Mouse (Mus musculus): ENCODE results near the gene Plcl1. TPM values are rescaled to one million over a fixed set of nuclear protein-coding genes. Genes with fewer than 3 reads are reported as not detected.

Plcl1 gene
- total RNA-seq (2021) = 10 to 100 TPM; 16.9 to 19.6 TPM
- long read RNA-seq, experiment 1, partial matches to known transcripts = 4 of 7 reads
- long read RNA-seq, experiment 1, other reads (novel, unspliced or antisense) = 3 of 7 reads
- long read RNA-seq, experiment 2, partial matches to known transcripts = 3 of 6 reads
- long read RNA-seq, experiment 2, other reads (novel, unspliced or antisense) = 3 of 6 reads

GRCm38 (mm10) chr1:55405272-55406022, at the start of gene Plcl1:
TSS of gene Plcl1 (plus strand) at chr1:55405921.
- DNase-seq (ENCODE audit: low spot score in 2 of 2) = peak; percentile 98
- intact Hi-C loops (cut with DNase I) = loop anchor here (1.0 to 5.0 kb wide), 3 partner anchors 117 to 469 kb away; no protein-coding TSS in a partner anchor

- no peak for DNase-seq (ENCODE audit: low spot score in 2 of 2)
- intact Hi-C loops (cut with DNase I) = no loop called here
These were observed 43.1 kb upstream of the Plcl1 start for GRCm38 (mm10) chr1:55362634-55363033.

- intact Hi-C loops (cut with DNase I) = no loop called here
- peak; percentile 31 to 47 for DNase-seq (ENCODE audit: low spot score in 2 of 2)
These were observed 42.6 kb upstream of the Plcl1 start, which contains the start of gene Boll for GRCm38 (mm10) chr1:55363044-55363565. TSS of gene Boll (minus strand) at chr1:55363469.

- intact Hi-C loops (cut with DNase I) = no loop called here
- peak in 1 of 2 experiments; percentile 5 for DNase-seq (ENCODE audit: low spot score in 2 of 2)
These were observed 42.1 kb upstream of the Plcl1 start for GRCm38 (mm10) chr1:55363586-55363985.

GRCm38 (mm10) chr1:55372626-55373025, 33.1 kb upstream of the Plcl1 start:
- intact Hi-C loops (cut with DNase I) = no loop called here
- DNase-seq (ENCODE audit: low spot score in 2 of 2) = no peak

GRCm38 (mm10) chr1:55380527-55380926, 25.2 kb upstream of the Plcl1 start:
- intact Hi-C loops (cut with DNase I) = loop anchor here (5.0 kb wide), 1 partner anchor 78 kb away; no protein-coding TSS in a partner anchor
- no peak for DNase-seq (ENCODE audit: low spot score in 2 of 2)

- intact Hi-C loops (cut with DNase I) = loop anchor here (2.0 to 5.0 kb wide), 2 partner anchors 81 to 144 kb away; no protein-coding TSS in a partner anchor
These were observed 22.5 kb upstream of the Plcl1 start for GRCm38 (mm10) chr1:55383114-55383773.

GRCm38 (mm10) chr1:55399891-55400290, 5.8 kb upstream of the Plcl1 start:
- DNase-seq (ENCODE audit: low spot score in 2 of 2) = peak; percentile 45 to 60
- intact Hi-C loops (cut with DNase I) = no loop called here

More at GRCm38 (mm10) chr1:55383114-55383773, 22.5 kb upstream of the Plcl1 start:
- peak; percentile 73 to 83 for DNase-seq (ENCODE audit: low spot score in 2 of 2)

- peak; percentile 84 to 86 for DNase-seq (ENCODE audit: low spot score in 2 of 2)
- intact Hi-C loops (cut with DNase I) = loop anchor here (1.0 to 2.0 kb wide), 2 partner anchors 332 to 470 kb away; no protein-coding TSS in a partner anchor
These were observed 1.3 kb upstream of the Plcl1 start for GRCm38 (mm10) chr1:55404439-55404838.

- peak in 1 of 2 experiments; percentile 49 for DNase-seq (ENCODE audit: low spot score in 2 of 2)
- intact Hi-C loops (cut with DNase I) = loop anchor here (5.0 kb wide), 1 partner anchor 116 kb away; no protein-coding TSS in a partner anchor
These were observed 297 bp downstream of the Plcl1 start for GRCm38 (mm10) chr1:55406023-55406413.

- intact Hi-C loops (cut with DNase I) = loop anchor here (5.0 kb wide), 1 partner anchor 116 kb away; no protein-coding TSS in a partner anchor
These were observed 1.0 kb downstream of the Plcl1 start for GRCm38 (mm10) chr1:55406531-55407375.

GRCm38 (mm10) chr1:55410670-55411069, 4.9 kb downstream of the Plcl1 start:
- intact Hi-C loops (cut with DNase I) = no loop called here
- no peak for DNase-seq (ENCODE audit: low spot score in 2 of 2)

More at GRCm38 (mm10) chr1:55406531-55407375, 1.0 kb downstream of the Plcl1 start:
- peak in 1 of 2 experiments; percentile 18 for DNase-seq (ENCODE audit: low spot score in 2 of 2)

- intact Hi-C loops (cut with DNase I) = no loop called here
- DNase-seq (ENCODE audit: low spot score in 2 of 2) = no peak
These were observed 5.4 kb downstream of the Plcl1 start for GRCm38 (mm10) chr1:55411079-55411478.

GRCm38 (mm10) chr1:55412569-55412968, 6.8 kb downstream of the Plcl1 start:
- no peak for DNase-seq (ENCODE audit: low spot score in 2 of 2)
- intact Hi-C loops (cut with DNase I) = no loop called here

- no peak for DNase-seq (ENCODE audit: low spot score in 2 of 2)
- intact Hi-C loops (cut with DNase I) = no loop called here
These were observed 7.8 kb downstream of the Plcl1 start for GRCm38 (mm10) chr1:55413534-55413933.

- intact Hi-C loops (cut with DNase I) = no loop called here
- DNase-seq (ENCODE audit: low spot score in 2 of 2) = no peak
These were observed 13.2 kb downstream of the Plcl1 start for GRCm38 (mm10) chr1:55418968-55419367.

GRCm38 (mm10) chr1:55427607-55428006, 21.9 kb downstream of the Plcl1 start:
- intact Hi-C loops (cut with DNase I) = no loop called here

GRCm38 (mm10) chr1:55429051-55429450, 23.3 kb downstream of the Plcl1 start:
- no peak for DNase-seq (ENCODE audit: low spot score in 2 of 2)
- intact Hi-C loops (cut with DNase I) = no loop called here

More at GRCm38 (mm10) chr1:55427607-55428006, 21.9 kb downstream of the Plcl1 start:
- DNase-seq (ENCODE audit: low spot score in 2 of 2) = no peak

- no peak for DNase-seq (ENCODE audit: low spot score in 2 of 2)
- intact Hi-C loops (cut with DNase I) = no loop called here
These were observed 24.0 kb downstream of the Plcl1 start for GRCm38 (mm10) chr1:55429708-55430107.
